Mouse (Mus musculus) liver, adult 2 months (tissue): ENCODE results near the gene Snx4.

ENCODE experiments used
- CTCF ChIP-seq: fragments of 200-500 bp; IDR thresholded peaks from 2 replicates; pipeline ENCODE4 v1.5.1; 2011; ENCODE audit warnings: low read depth, low read length, control low read depth
- POLR2A ChIP-seq: fragments of 200-500 bp; IDR thresholded peaks from 2 replicates; pipeline ENCODE4 v1.6.1; 2011; ENCODE audit warnings: low read length, control low read depth; ENCODE audit not compliant: insufficient read depth; ENCODE audit errors: extremely low read depth

DNA sequence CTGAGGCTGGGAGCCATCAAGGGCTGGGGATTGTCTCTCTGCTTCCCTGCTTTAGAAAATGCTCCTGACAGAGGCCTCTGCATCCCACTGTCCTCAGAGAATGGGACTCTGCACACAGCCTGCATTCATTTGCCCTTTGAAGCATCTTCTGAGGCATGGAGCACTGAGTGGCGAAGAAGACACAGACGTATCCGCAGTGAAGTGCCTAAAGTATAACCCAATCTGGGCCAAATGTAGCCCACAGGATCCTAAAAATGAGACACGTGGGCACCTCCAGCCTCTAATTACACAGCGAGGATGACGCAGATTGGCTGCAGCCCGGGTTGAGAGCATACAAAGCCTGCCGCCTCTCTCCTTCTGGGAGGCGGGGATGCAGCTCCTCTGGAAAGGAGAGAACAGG, 93.1 kb downstream of the Snx4 start:
- no peak for TF ChIP-seq CTCF
- TF ChIP-seq POLR2A = no peak
